ENCODE assay signal across 15 mouse cellular contexts in the genomic region with DNA sequence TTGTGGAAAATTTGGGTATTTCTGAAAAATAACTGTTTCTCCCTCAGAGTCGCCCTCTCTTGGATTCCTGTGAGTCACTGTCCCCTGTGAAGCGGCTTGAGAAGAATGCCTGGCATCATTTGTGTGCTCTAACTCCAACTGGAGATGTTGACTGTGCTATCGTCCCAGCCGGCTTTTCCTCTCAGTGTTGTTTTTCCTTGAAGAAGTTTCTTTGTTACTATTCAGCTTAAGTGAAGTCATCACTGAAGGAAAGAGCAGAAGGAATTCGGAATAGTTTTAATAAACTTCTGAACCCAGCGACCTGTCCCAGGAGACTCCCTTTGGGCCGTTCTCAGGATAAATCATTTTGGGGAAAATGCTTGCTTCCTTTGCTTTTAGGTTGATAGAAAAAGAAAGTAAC. TPM values are rescaled to one million over a fixed set of nuclear protein-coding genes. Genes with fewer than 3 reads are reported as not detected.
DNase-seq lines count a peak whose midpoint lies in the region; ATAC-seq and TF ChIP-seq lines count a peak whose summit lies in the region.
"Had no signal": no experiment of that assay in that cellular context is flagged by ENCODE, and none has a peak within 500 bp of the region (broad histone marks: within the 10 kb centered on the region; RNA-seq: fewer than 3 reads in every experiment).

No protein-coding gene starts in this region.

- WGBS in kidney, embryonic 14.5 days, result 54% methylated on average over 7 of the region's 7 CpGs
- WGBS in heart, postnatal 0 days, result 61% methylated on average over 7 of the region's 7 CpGs

- no peak overlapping the region; the same call in 1 of the 2 replicates for H3K27ac ChIP-seq in kidney, embryonic 14.5 days (ENCODE audit: low read depth, low read length)
- peak overlapping the region; percentile 70 for H3K27ac ChIP-seq in embryonic fibroblast, embryonic 13.5 days (ENCODE audit: insufficient read depth, low read length)
- 0 out of 2 replicates have a peak overlapping the region, but pooled peaks have one; percentile 3 for H3K27ac ChIP-seq in heart, postnatal 0 days (ENCODE audit: low read depth)
- H3K27ac ChIP-seq: embryonic facial prominence, embryonic 13.5 days; forebrain, embryonic 13.5 days; hindbrain, embryonic 15.5 days; liver, embryonic 12.5 days; midbrain, embryonic 10.5 days had no signal

- no peaks in the 10 kb centered on the region for H3K9me3 ChIP-seq in kidney, embryonic 14.5 days (ENCODE audit: control insufficient read depth, low read length)
- H3K9me3 ChIP-seq in heart, postnatal 0 days (replicated peaks; ENCODE audit: control insufficient read depth, low read length), result no peaks in the 10 kb centered on the region
- H3K9me3 ChIP-seq: embryonic facial prominence, embryonic 13.5 days; forebrain, embryonic 13.5 days; hindbrain, embryonic 15.5 days; liver, embryonic 12.5 days; midbrain, embryonic 10.5 days had no signal

- DNase-seq in kidney, adult 8-10 months, result peak; percentile 41 to 64
- peak; percentile 58 for DNase-seq in heart, postnatal 0 days (ENCODE audit: low spot score)
- DNase-seq in kidney, postnatal 25 days, result peak; percentile 43 to 65
- DNase-seq in left cerebral cortex, adult 18-20 months (ENCODE audit: low spot score in 2 of 2), result no peak
- DNase-seq in cerebellum, adult 9-11 months, result no peak
- no peak for DNase-seq in thymus, adult 18-20 months
- DNase-seq: cerebellum, postnatal 14 days had no signal

- H3K4me1 ChIP-seq in kidney, embryonic 14.5 days (ENCODE audit: control insufficient read depth, insufficient read depth, low read length), result 0 out of 2 replicates have a peak, but pooled peaks cover 8% of the 10 kb centered on the region
- H3K4me1 ChIP-seq in embryonic fibroblast, embryonic 13.5 days (ENCODE audit: control insufficient read depth, insufficient read depth, low read length), result peaks cover 4% of the 10 kb centered on the region; the same call in 1 of the 2 replicates
- peaks cover 10% of the 10 kb centered on the region for H3K4me1 ChIP-seq in heart, postnatal 0 days (ENCODE audit: control insufficient read depth, insufficient read depth)
- H3K4me1 ChIP-seq: embryonic facial prominence, embryonic 13.5 days; forebrain, embryonic 13.5 days; hindbrain, embryonic 15.5 days had no signal

- no peak overlapping the region for H3K4me3 ChIP-seq in kidney, embryonic 14.5 days (ENCODE audit: low read length)
- no peak overlapping the region for H3K4me3 ChIP-seq in embryonic fibroblast, embryonic 13.5 days (ENCODE audit: insufficient read depth, low read length)
- no peak overlapping the region for H3K4me3 ChIP-seq in heart, postnatal 0 days (ENCODE audit: low read depth, low read length)
- H3K4me3 ChIP-seq: embryonic facial prominence, embryonic 13.5 days; forebrain, embryonic 13.5 days; hindbrain, embryonic 15.5 days; liver, embryonic 12.5 days; midbrain, embryonic 10.5 days had no signal

- no peak for ATAC-seq in kidney, embryonic 14.5 days (ENCODE audit: low FRiP score, low TSS enrichment)
- peak; percentile 42; the same call in 1 of the 2 replicates for ATAC-seq in heart, postnatal 0 days (ENCODE audit: insufficient read depth, low read depth)
- ATAC-seq: forebrain, embryonic 13.5 days; liver, embryonic 12.5 days; lung, postnatal 0 days had no signal

- no peak for TF ChIP-seq EP300 in heart, postnatal 0 days (IDR thresholded peaks at IDR 0.05; ENCODE audit: low read depth)

- H3K4me2 ChIP-seq in kidney, embryonic 14.5 days (replicated peaks; ENCODE audit: low read depth, low read length), result no peak overlapping the region
- H3K4me2 ChIP-seq in heart, postnatal 0 days (ENCODE audit: low read depth, low read length), result 0 out of 2 replicates have a peak overlapping the region, but pooled peaks have one; percentile 3
- H3K4me2 ChIP-seq: embryonic facial prominence, embryonic 13.5 days; forebrain, embryonic 13.5 days; hindbrain, embryonic 15.5 days; liver, embryonic 12.5 days had no signal

- no peak overlapping the region for H3K9ac ChIP-seq in kidney, embryonic 14.5 days (ENCODE audit: low read depth, low read length)
- H3K9ac ChIP-seq in heart, postnatal 0 days (replicated peaks; ENCODE audit: low read depth, low read length), result no peak overlapping the region
- H3K9ac ChIP-seq: embryonic facial prominence, embryonic 13.5 days; forebrain, embryonic 13.5 days; hindbrain, embryonic 15.5 days; liver, embryonic 12.5 days had no signal

- no peak for TF ChIP-seq POLR2A in embryonic fibroblast, embryonic 13.5 days (IDR thresholded peaks at IDR 0.05; ENCODE audit: low read depth, low read length)

- no peaks in the 10 kb centered on the region for H3K27me3 ChIP-seq in kidney, embryonic 14.5 days (ENCODE audit: control insufficient read depth, insufficient read depth, low read length)
- H3K27me3 ChIP-seq in heart, postnatal 0 days (ENCODE audit: control insufficient read depth, insufficient read depth, low read length), result no peaks in the 10 kb centered on the region
- H3K27me3 ChIP-seq: embryonic facial prominence, embryonic 13.5 days; forebrain, embryonic 13.5 days; hindbrain, embryonic 15.5 days; liver, embryonic 12.5 days had no signal

- no peaks in the 10 kb centered on the region for H3K36me3 ChIP-seq in kidney, embryonic 14.5 days (ENCODE audit: control insufficient read depth, insufficient read depth, low read length)
- no peaks in the 10 kb centered on the region for H3K36me3 ChIP-seq in heart, postnatal 0 days (replicated peaks; ENCODE audit: control insufficient read depth, insufficient read depth, low read length)
- H3K36me3 ChIP-seq: embryonic facial prominence, embryonic 13.5 days; hindbrain, embryonic 15.5 days; liver, embryonic 12.5 days; midbrain, embryonic 10.5 days had no signal

- TF ChIP-seq CTCF in embryonic fibroblast, embryonic 13.5 days (IDR thresholded peaks at IDR 0.05; ENCODE audit: borderline replicate concordance, insufficient read depth, low read length), result no peak
- no peak for TF ChIP-seq CTCF in heart, postnatal 0 days (IDR thresholded peaks at IDR 0.05; ENCODE audit: low read depth)

RNA-seq across cellular contexts. Expression of a gene that starts 44.2 kb away (rescaled TPM):
- 45.1 and 57.3 TPM in 2 replicates for polyA plus RNA-seq in kidney, embryonic 14.5 days (2014; fragmentation: Nextera tagmentation; extraction: Ambion mirVana)
- polyA plus RNA-seq in embryonic fibroblast, embryonic 13.5 days (2011; ENCODE audit: insufficient read length, low read depth, missing spikeins), result 32.6 and 37.7 TPM in 2 replicates
- total RNA-seq in heart, postnatal 0 days (2014; rRNA removed; ENCODE audit: low replicate concordance), result 1.8 and 14.6 TPM in 2 replicates
- 24.5 and 26.7 TPM in 2 replicates for polyA plus RNA-seq in heart, postnatal 0 days (2015; fragmentation: Nextera tagmentation; extraction: Ambion mirVana)
- total RNA-seq in left cerebral cortex, adult 18-20 months (2021), result 10 to 100 TPM; 30.2 to 36.5 TPM

Comparison
In these comparisons a context has a peak if more than half of its experiments do, and no peak if none do; other contexts are left out.
1. DNase-seq: peak in kidney, adult 8-10 months (2 of 2), heart, postnatal 0 days (single experiment) and kidney, postnatal 25 days (2 of 2); none in left cerebral cortex, adult 18-20 months (0 of 2), cerebellum, adult 9-11 months (single experiment) and thymus, adult 18-20 months (0 of 2).